Mouse (Mus musculus) forebrain, postnatal 0 days (tissue): ENCODE data around the gene Gm3417. TPM values are rescaled to one million over a fixed set of nuclear protein-coding genes. Genes with fewer than 3 reads are reported as not detected.

Experiments
- ATAC-seq: fragments of 200-750 bp; cut with Nextera tagmentation; 2 replicates; pipeline ENCODE4 v1.8.0; 2017; ENCODE audit warnings: mild to moderate bottlenecking, moderate library complexity
- DNase-seq: peaks from one replicate; pipeline ENCODE4 v3.0.0-alpha.2; 2015
- H3K27ac ChIP-seq: fragments of 300-500 bp; sonication (generic); 2 replicates; pipeline ENCODE4 v1.5.1; 2014; ENCODE audit warnings: low read depth, mild to moderate bottlenecking, antibody characterized with exemption, low read length, moderate library complexity, mixed read lengths
- H3K27me3 ChIP-seq: fragments of 300-500 bp; sonication (generic); 2 replicates; pipeline ENCODE4 v1.6.1; 2014; ENCODE audit warnings: mild to moderate bottlenecking, low read length, mixed read lengths; ENCODE audit not compliant: insufficient read depth
- H3K36me3 ChIP-seq: fragments of 300-500 bp; sonication (generic); 2 replicates; pipeline ENCODE4 v1.6.1; 2014; ENCODE audit warnings: mild to moderate bottlenecking, moderate library complexity; ENCODE audit not compliant: insufficient read depth
- H3K4me1 ChIP-seq: fragments of 300-500 bp; sonication (generic); 2 replicates; pipeline ENCODE4 v1.6.1; 2014; ENCODE audit warnings: antibody characterized with exemption; ENCODE audit not compliant: insufficient read depth
- H3K4me2 ChIP-seq: fragments of 300-500 bp; sonication (generic); 2 replicates; pipeline ENCODE4 v1.6.1; 2014; ENCODE audit warnings: low read depth, mild to moderate bottlenecking, moderate library complexity
- H3K4me3 ChIP-seq: fragments of 300-500 bp; sonication (generic); 2 replicates; pipeline ENCODE4 v1.5.1; 2014; ENCODE audit warnings: low read depth, low read length, mixed read lengths
- H3K9ac ChIP-seq: fragments of 300-500 bp; sonication (generic); 2 replicates; pipeline ENCODE4 v1.6.1; 2014; ENCODE audit warnings: mild to moderate bottlenecking
- H3K9me3 ChIP-seq: fragments of 300-500 bp; sonication (generic); 2 replicates; pipeline ENCODE4 v1.6.1; 2016; ENCODE audit warnings: low read length
- CTCF ChIP-seq: sonication (generic); IDR thresholded peaks from 2 replicates; pipeline ENCODE4 v1.5.1; 2016; ENCODE audit warnings: antibody characterized with exemption, control low read depth, low read depth
- WGBS: fragments of 180-500 bp; shearing (Covaris S2); extraction: QIAGEN DNeasy Blood & Tissue Kit; methylation state at CpG from one replicate; pipeline ENCODE4 v1.1.7; 2014; 5-methylcytosine and 5-hydroxymethylcytosine counted together
- polyA plus RNA-seq: library from polyadenylated mRNA; unstranded; fragments of >200 nt; fragmentation: Nextera tagmentation; extraction: Ambion mirVana; gene quantifications from 2 replicates; pipeline ENCODE4 v1.2.1, GENCODE M21; 2015
- total RNA-seq: library from RNA; depleted of rRNA; stranded (reverse); fragments of >200 nt; gene quantifications from 2 replicates; pipeline ENCODE4 v1.2.3, GENCODE M21; 2014; rRNA removed

Gene Gm3417
- total and polyA plus RNA-seq, 2 experiments from 2014 or later, result 4.0 TPM; not detected in 1

- ATAC-seq (no peak), DNase-seq (no peak)
- WGBS, result 81% methylated on average over 8 of the region's 8 CpGs
Measured at GRCm38 (mm10) chr17:14927644-14928218, 50.9 kb downstream of the Gm3417 start.

GRCm38 (mm10) chr17:14921582-14921981 is 57.0 kb downstream of the Gm3417 start:
- H3K4me1 ChIP-seq, result no peaks in the 10 kb centered on the region
- WGBS, result 73% methylated on average over 6 of the region's 6 CpGs
- ATAC-seq, result no peak

More at GRCm38 (mm10) chr17:14927644-14928218, 50.9 kb downstream of the Gm3417 start:
- no peak for TF ChIP-seq CTCF
- Histone ChIP-seq H3K4me1 (no peaks in the 10 kb centered on the region), H3K9ac (no peak overlapping the region), H3K4me2 (no peak overlapping the region), H3K9me3 (no peaks in the 10 kb centered on the region), H3K27me3 (no peaks in the 10 kb centered on the region), H3K27ac (no peak overlapping the region), H3K4me3 (no peak overlapping the region), H3K36me3 (no peaks in the 10 kb centered on the region)

GRCm38 (mm10) chr17:14917866-14918265 is 60.7 kb downstream of the Gm3417 start:
- Histone ChIP-seq H3K27me3 (no peaks in the 10 kb centered on the region; the same call in 1 of the 2 replicates), H3K27ac (no peak overlapping the region), H3K4me2 (no peak overlapping the region), H3K9me3 (no peaks in the 10 kb centered on the region), H3K4me3 (no peak overlapping the region), H3K36me3 (no peaks in the 10 kb centered on the region), H3K9ac (no peak overlapping the region), H3K4me1 (no peaks in the 10 kb centered on the region)
- no peak for TF ChIP-seq CTCF
- DNase-seq (no peak), ATAC-seq (no peak)
- WGBS, result 89% methylated on average over 8 of the region's 8 CpGs

More at GRCm38 (mm10) chr17:14921582-14921981, 57.0 kb downstream of the Gm3417 start:
- H3K4me2 ChIP-seq, result no peak overlapping the region
- no peak overlapping the region for H3K4me3 ChIP-seq
- no peaks in the 10 kb centered on the region; the same call in 1 of the 2 replicates for H3K27me3 ChIP-seq
- H3K36me3 ChIP-seq, result no peaks in the 10 kb centered on the region
- no peak overlapping the region for H3K27ac ChIP-seq
- no peak overlapping the region for H3K9ac ChIP-seq
- H3K9me3 ChIP-seq, result no peaks in the 10 kb centered on the region
- TF ChIP-seq CTCF, result no peak
- no peak for DNase-seq

- no peak for TF ChIP-seq CTCF
- DNase-seq, result no peak
- 85% methylated on average over 4 of the region's 4 CpGs for WGBS
- H3K9ac ChIP-seq, result no peak overlapping the region
- H3K27ac ChIP-seq, result no peak overlapping the region
- H3K4me1 ChIP-seq, result no peaks in the 10 kb centered on the region
- no peak overlapping the region for H3K4me3 ChIP-seq
- H3K9me3 ChIP-seq, result no peaks in the 10 kb centered on the region
- no peak for ATAC-seq
- H3K4me2 ChIP-seq, result no peak overlapping the region
- no peaks in the 10 kb centered on the region; the same call in 1 of the 2 replicates for H3K27me3 ChIP-seq
- H3K36me3 ChIP-seq, result no peaks in the 10 kb centered on the region
Measured at GRCm38 (mm10) chr17:14914401-14914800, 64.2 kb downstream of the Gm3417 start.

Other genes starting within 250 kb of the Gm3417 start
- gene Wdr27, start 35.6 kb downstream of the Gm3417 start, total RNA-seq, result 1.1 and 1.6 TPM in 2 replicates
- gene Wdr27, start 35.6 kb downstream of the Gm3417 start, polyA plus RNA-seq, result 9.5 and 10.0 TPM in 2 replicates
- gene 1600012H06Rik, start 35.6 kb downstream of the Gm3417 start, total RNA-seq, result 21.1 and 24.2 TPM in 2 replicates
- gene 1600012H06Rik, start 35.6 kb downstream of the Gm3417 start, polyA plus RNA-seq, result 27.1 and 29.2 TPM in 2 replicates
- gene Phf10, start 17.5 kb downstream of the Gm3417 start, total RNA-seq, result 59.3 and 61.7 TPM in 2 replicates
- gene Phf10, start 17.5 kb downstream of the Gm3417 start, polyA plus RNA-seq, result 12.0 and 13.2 TPM in 2 replicates
- 8.3 and 8.9 TPM in 2 replicates for gene 9030025P20Rik, start 322 bp downstream of the Gm3417 start, total RNA-seq
- gene 9030025P20Rik, start 322 bp downstream of the Gm3417 start, polyA plus RNA-seq, result 4.9 and 7.6 TPM in 2 replicates
- gene Gm3435, start 31.4 kb upstream of the Gm3417 start, total RNA-seq, result 4.4 and 5.8 TPM in 2 replicates
- 8.4 and 10.3 TPM in 2 replicates for gene Gm3435, start 31.4 kb upstream of the Gm3417 start, polyA plus RNA-seq
- gene Ermard, start 62.4 kb upstream of the Gm3417 start, total RNA-seq, result 37.5 and 39.8 TPM in 2 replicates
- 30.5 and 48.3 TPM in 2 replicates for gene Ermard, start 62.4 kb upstream of the Gm3417 start, polyA plus RNA-seq
- gene Tcte3, start 62.7 kb upstream of the Gm3417 start, total RNA-seq, result not detected in 2 replicates
- 1.2 TPM in 1 of 2 replicates, not detected in the other for gene Tcte3, start 62.7 kb upstream of the Gm3417 start, polyA plus RNA-seq
- gene Gm3448, start 62.7 kb upstream of the Gm3417 start, total RNA-seq, result 6.2 TPM in 2 replicates
- gene Gm3448, start 62.7 kb upstream of the Gm3417 start, polyA plus RNA-seq, result 1.9 and 2.2 TPM in 2 replicates